Mouse (Mus musculus): ENCODE data around the gene Mcrs1. TPM values are rescaled to one million over a fixed set of nuclear protein-coding genes. Genes with fewer than 3 reads are reported as not detected.

Mcrs1 gene
- polyA plus RNA-seq, 1 experiment from 2014 or later = 190 TPM

DNA sequence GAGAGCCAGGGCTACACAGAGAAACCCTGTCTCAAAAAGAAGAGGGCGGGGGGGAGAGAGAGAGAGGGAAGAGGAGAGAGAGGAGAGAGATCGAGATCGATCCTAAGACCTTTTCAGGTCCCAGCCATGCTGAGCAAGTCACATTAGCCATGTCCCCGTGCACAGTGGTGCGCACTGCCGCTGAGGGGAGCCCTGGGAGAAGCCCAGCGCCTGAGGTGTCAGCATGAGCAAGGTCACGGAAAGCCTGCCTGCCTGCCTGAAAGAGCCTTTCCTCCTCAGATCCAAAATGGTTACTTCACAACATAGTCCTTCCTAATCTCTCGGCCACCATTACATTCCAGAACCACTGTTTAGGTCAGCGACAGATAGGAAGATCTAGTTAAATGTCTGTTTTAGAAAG is 57.4 kb downstream of the Mcrs1 start:
- Histone ChIP-seq H3K4me1 (no peaks in the 10 kb centered on the region), H3K27ac (replicated peaks) (no peak overlapping the region), H3K4me2 (no peak overlapping the region), H3K27me3 (replicated peaks) (no peaks in the 10 kb centered on the region), H3K9ac (replicated peaks) (no peak overlapping the region), H3K9me3 (replicated peaks) (no peaks in the 10 kb centered on the region), H3K36me3 (peaks cover 23% of the 10 kb centered on the region), H3K4me3 (replicated peaks) (no peak overlapping the region)
- no peak for ATAC-seq (ENCODE audit: low FRiP score)
- 72% methylated on average over 10 of the region's 10 CpGs for WGBS

Other genes with a start within 250 kb of the Mcrs1 start
- gene Tuba1c, start 222.1 kb downstream of the Mcrs1 start, polyA plus RNA-seq (2015; fragmentation: Nextera tagmentation; extraction: Ambion mirVana) = 12.4 and 52.6 TPM in 2 replicates
- 185 and 209 TPM in 2 replicates for gene Prph, start 196.8 kb downstream of the Mcrs1 start, polyA plus RNA-seq (2015; fragmentation: Nextera tagmentation; extraction: Ambion mirVana)
- 4.6 and 10.3 TPM in 2 replicates for gene Troap, start 177.4 kb downstream of the Mcrs1 start, polyA plus RNA-seq (2015; fragmentation: Nextera tagmentation; extraction: Ambion mirVana)
- 2.4 and 3.6 TPM in 2 replicates for gene C1ql4, start 164.1 kb downstream of the Mcrs1 start, polyA plus RNA-seq (2015; fragmentation: Nextera tagmentation; extraction: Ambion mirVana)
- gene Dnajc22, start 158.8 kb downstream of the Mcrs1 start, polyA plus RNA-seq (2015; fragmentation: Nextera tagmentation; extraction: Ambion mirVana) = 0.47 and 2.3 TPM in 2 replicates
- 28.9 and 35.4 TPM in 2 replicates for gene Spats2, start 126.0 kb downstream of the Mcrs1 start, polyA plus RNA-seq (2015; fragmentation: Nextera tagmentation; extraction: Ambion mirVana)
- 0.46 and 1.6 TPM in 2 replicates for gene Kcnh3, start 27.1 kb downstream of the Mcrs1 start, polyA plus RNA-seq (2015; fragmentation: Nextera tagmentation; extraction: Ambion mirVana)
- 95.7 and 111 TPM in 2 replicates for gene Prpf40b, start 43.1 kb upstream of the Mcrs1 start, polyA plus RNA-seq (2015; fragmentation: Nextera tagmentation; extraction: Ambion mirVana)
- 0.73 and 0.97 TPM in 2 replicates for gene Fam186b, start 43.9 kb upstream of the Mcrs1 start, polyA plus RNA-seq (2015; fragmentation: Nextera tagmentation; extraction: Ambion mirVana)
- 7.9 and 11.9 TPM in 2 replicates for gene Fmnl3, start 118.5 kb upstream of the Mcrs1 start, polyA plus RNA-seq (2015; fragmentation: Nextera tagmentation; extraction: Ambion mirVana)
- gene Tmbim6, start 140.9 kb upstream of the Mcrs1 start, polyA plus RNA-seq (2015; fragmentation: Nextera tagmentation; extraction: Ambion mirVana) = 289 and 350 TPM in 2 replicates
- 12.4 and 13.0 TPM in 2 replicates for gene Nckap5l, start 205.8 kb upstream of the Mcrs1 start, polyA plus RNA-seq (2015; fragmentation: Nextera tagmentation; extraction: Ambion mirVana)
- gene Bcdin3d, start 222.8 kb upstream of the Mcrs1 start, polyA plus RNA-seq (2015; fragmentation: Nextera tagmentation; extraction: Ambion mirVana) = 17.0 and 19.0 TPM in 2 replicates